Mouse (Mus musculus): Measurements from ENCODE around the gene A3galt2. TPM values are rescaled to one million over a fixed set of nuclear protein-coding genes. Genes with fewer than 3 reads are reported as not detected.

Gene A3galt2
- polyA plus RNA-seq, 1 experiment from 2014 or later: 0.09 TPM

GRCm38 (mm10) chr4:128753571-128753970 is 1.6 kb upstream of the A3galt2 start:
- no peak overlapping the region for H3K4me3 ChIP-seq
- H3K4me1 ChIP-seq (replicated peaks): peaks cover 5% of the 10 kb centered on the region; the same call in 1 of the 2 replicates
- 93% methylated on average over 7 of the region's 7 CpGs for WGBS
- H3K9ac ChIP-seq: no peak overlapping the region
- peaks cover 58% of the 10 kb centered on the region for H3K36me3 ChIP-seq
- H3K4me2 ChIP-seq: no peak overlapping the region
- no peak for ATAC-seq (ENCODE audit: insufficient number of reproducible peaks, low FRiP score)
- no peaks in the 10 kb centered on the region for H3K27me3 ChIP-seq (replicated peaks)
- no peaks in the 10 kb centered on the region for H3K9me3 ChIP-seq (replicated peaks)
- no peak overlapping the region for H3K27ac ChIP-seq (ENCODE audit: poor library complexity, severe bottlenecking)

- peaks cover 9% of the 10 kb centered on the region for H3K4me1 ChIP-seq (replicated peaks)
- no peak overlapping the region for H3K4me3 ChIP-seq
- H3K9ac ChIP-seq: no peak overlapping the region
- no peaks in the 10 kb centered on the region for H3K27me3 ChIP-seq (replicated peaks)
- WGBS: 70% methylated on average over 7 of the region's 7 CpGs
- no peaks in the 10 kb centered on the region for H3K9me3 ChIP-seq (replicated peaks)
- peaks cover 35% of the 10 kb centered on the region for H3K36me3 ChIP-seq
- no peak overlapping the region for H3K4me2 ChIP-seq
- no peak for ATAC-seq (ENCODE audit: insufficient number of reproducible peaks, low FRiP score)
- H3K27ac ChIP-seq (ENCODE audit: poor library complexity, severe bottlenecking): no peak overlapping the region
Measured at GRCm38 (mm10) chr4:128755900-128756299, 736 bp downstream of the A3galt2 start.

- Histone ChIP-seq H3K4me1 (replicated peaks) (peaks cover 9% of the 10 kb centered on the region), H3K4me3 (no peak overlapping the region), H3K27me3 (replicated peaks) (no peaks in the 10 kb centered on the region), H3K9me3 (replicated peaks) (peaks cover 4% of the 10 kb centered on the region; the same call in 1 of the 2 replicates), H3K9ac (no peak overlapping the region), H3K4me2 (no peak overlapping the region), H3K27ac (ENCODE audit: poor library complexity, severe bottlenecking) (no peak overlapping the region), H3K36me3 (0 out of 2 replicates have a peak, but pooled peaks cover 3% of the 10 kb centered on the region)
- WGBS: 85% methylated on average over 5 of the region's 5 CpGs
- ATAC-seq (ENCODE audit: insufficient number of reproducible peaks, low FRiP score): no peak
Measured at GRCm38 (mm10) chr4:128759214-128759613, 4.0 kb downstream of the A3galt2 start.

GRCm38 (mm10) chr4:128760029-128760428 is 4.9 kb downstream of the A3galt2 start:
- H3K4me1 ChIP-seq (replicated peaks): peaks cover 9% of the 10 kb centered on the region

GRCm38 (mm10) chr4:128766929-128767328 is 11.8 kb downstream of the A3galt2 start:
- Histone ChIP-seq H3K27me3 (replicated peaks) (no peaks in the 10 kb centered on the region), H3K9ac (no peak overlapping the region), H3K4me1 (replicated peaks) (peaks cover 19% of the 10 kb centered on the region), H3K4me3 (no peak overlapping the region), H3K9me3 (replicated peaks) (peaks cover 4% of the 10 kb centered on the region; the same call in 1 of the 2 replicates), H3K4me2 (no peak overlapping the region), H3K27ac (ENCODE audit: poor library complexity, severe bottlenecking) (no peak overlapping the region), H3K36me3 (peaks cover 2% of the 10 kb centered on the region; the same call in 1 of the 2 replicates)
- 88% methylated on average over 20 of the region's 20 CpGs for WGBS
- no peak for ATAC-seq (ENCODE audit: insufficient number of reproducible peaks, low FRiP score)

More at GRCm38 (mm10) chr4:128760029-128760428, 4.9 kb downstream of the A3galt2 start:
- ATAC-seq (ENCODE audit: insufficient number of reproducible peaks, low FRiP score): no peak
- H3K4me3 ChIP-seq: no peak overlapping the region
- H3K36me3 ChIP-seq: 0 out of 2 replicates have a peak, but pooled peaks cover under 1% of the 10 kb centered on the region
- H3K27me3 ChIP-seq (replicated peaks): no peaks in the 10 kb centered on the region
- H3K9ac ChIP-seq: no peak overlapping the region
- H3K4me2 ChIP-seq: no peak overlapping the region
- H3K27ac ChIP-seq (ENCODE audit: poor library complexity, severe bottlenecking): no peak overlapping the region
- WGBS: 68% methylated on average over 6 of the region's 6 CpGs
- H3K9me3 ChIP-seq (replicated peaks): peaks cover 4% of the 10 kb centered on the region; the same call in 1 of the 2 replicates

GRCm38 (mm10) chr4:128768120-128768519 is 13.0 kb downstream of the A3galt2 start:
- no peak overlapping the region for H3K27ac ChIP-seq (ENCODE audit: poor library complexity, severe bottlenecking)
- H3K27me3 ChIP-seq (replicated peaks): no peaks in the 10 kb centered on the region
- peaks cover 19% of the 10 kb centered on the region for H3K4me1 ChIP-seq (replicated peaks)
- WGBS: 76% methylated on average over 13 of the region's 13 CpGs
- H3K9me3 ChIP-seq (replicated peaks): no peaks in the 10 kb centered on the region
- ATAC-seq (ENCODE audit: insufficient number of reproducible peaks, low FRiP score): no peak
- peaks cover 13% of the 10 kb centered on the region for H3K36me3 ChIP-seq
- no peak overlapping the region for H3K9ac ChIP-seq
- H3K4me2 ChIP-seq: no peak overlapping the region
- H3K4me3 ChIP-seq: no peak overlapping the region

GRCm38 (mm10) chr4:128769569-128770355 is 14.6 kb downstream of the A3galt2 start:
- no peak overlapping the region for H3K4me3 ChIP-seq
- H3K27ac ChIP-seq (ENCODE audit: poor library complexity, severe bottlenecking): no peak overlapping the region
- H3K9me3 ChIP-seq (replicated peaks): no peaks in the 10 kb centered on the region
- H3K4me2 ChIP-seq: no peak overlapping the region
- H3K36me3 ChIP-seq: peaks cover 30% of the 10 kb centered on the region
- H3K4me1 ChIP-seq (replicated peaks): peaks cover 19% of the 10 kb centered on the region
- no peaks in the 10 kb centered on the region for H3K27me3 ChIP-seq (replicated peaks)
- WGBS: 78% methylated on average over 13 of the region's 13 CpGs
- no peak for ATAC-seq (ENCODE audit: insufficient number of reproducible peaks, low FRiP score)
- H3K9ac ChIP-seq: no peak overlapping the region

GRCm38 (mm10) chr4:128770698-128771097 is 15.5 kb downstream of the A3galt2 start:
- no peaks in the 10 kb centered on the region; the same call in 1 of the 2 replicates for H3K9me3 ChIP-seq (replicated peaks)
- no peak overlapping the region for H3K27ac ChIP-seq (ENCODE audit: poor library complexity, severe bottlenecking)
- 82% methylated on average over 5 of the region's 5 CpGs for WGBS
- no peak for ATAC-seq (ENCODE audit: insufficient number of reproducible peaks, low FRiP score)
- no peak overlapping the region for H3K9ac ChIP-seq
- H3K4me3 ChIP-seq: no peak overlapping the region
- peaks cover 39% of the 10 kb centered on the region for H3K36me3 ChIP-seq
- no peak overlapping the region for H3K4me2 ChIP-seq
- H3K4me1 ChIP-seq (replicated peaks): peaks cover 19% of the 10 kb centered on the region
- H3K27me3 ChIP-seq (replicated peaks): no peaks in the 10 kb centered on the region

GRCm38 (mm10) chr4:128773820-128774219 is 18.7 kb downstream of the A3galt2 start:
- Histone ChIP-seq H3K36me3 (peaks cover 69% of the 10 kb centered on the region), H3K9me3 (replicated peaks) (no peaks in the 10 kb centered on the region; the same call in 1 of the 2 replicates), H3K27ac (ENCODE audit: poor library complexity, severe bottlenecking) (no peak overlapping the region), H3K27me3 (replicated peaks) (no peaks in the 10 kb centered on the region), H3K4me3 (no peak overlapping the region), H3K4me1 (replicated peaks) (peaks cover 17% of the 10 kb centered on the region), H3K4me2 (no peak overlapping the region), H3K9ac (no peak overlapping the region)
- ATAC-seq (ENCODE audit: insufficient number of reproducible peaks, low FRiP score): no peak
- WGBS: 87% methylated on average over 11 of the region's 11 CpGs

GRCm38 (mm10) chr4:128774467-128774866 is 19.3 kb downstream of the A3galt2 start:
- Histone ChIP-seq H3K4me2 (no peak overlapping the region), H3K4me1 (replicated peaks) (peaks cover 10% of the 10 kb centered on the region), H3K4me3 (no peak overlapping the region), H3K27ac (ENCODE audit: poor library complexity, severe bottlenecking) (no peak overlapping the region), H3K36me3 (peaks cover 75% of the 10 kb centered on the region), H3K9me3 (replicated peaks) (no peaks in the 10 kb centered on the region; the same call in 1 of the 2 replicates), H3K9ac (no peak overlapping the region), H3K27me3 (replicated peaks) (no peaks in the 10 kb centered on the region)
- ATAC-seq (ENCODE audit: insufficient number of reproducible peaks, low FRiP score): no peak
- WGBS: 91% methylated on average over 9 of the region's 9 CpGs

GRCm38 (mm10) chr4:128776568-128777289 is 21.6 kb downstream of the A3galt2 start:
- 44% methylated on average over 20 of the region's 20 CpGs for WGBS
- no peaks in the 10 kb centered on the region; the same call in 1 of the 2 replicates for H3K9me3 ChIP-seq (replicated peaks)
- peak; percentile 19; the same call in 1 of the 2 replicates for ATAC-seq (ENCODE audit: insufficient number of reproducible peaks, low FRiP score)
- no peaks in the 10 kb centered on the region for H3K27me3 ChIP-seq (replicated peaks)
- no peak overlapping the region for H3K27ac ChIP-seq (ENCODE audit: poor library complexity, severe bottlenecking)
- H3K4me3 ChIP-seq: no peak overlapping the region
- peaks cover 91% of the 10 kb centered on the region for H3K36me3 ChIP-seq
- no peak overlapping the region for H3K4me2 ChIP-seq
- H3K9ac ChIP-seq: no peak overlapping the region
- H3K4me1 ChIP-seq (replicated peaks): no peaks in the 10 kb centered on the region; the same call in 1 of the 2 replicates

Measured in heart, embryonic 12.5 days (tissue).